Mouse (Mus musculus) MEL (cell line): ENCODE measurements around the gene Ubap1.

ENCODE experiments used
- CHD2 ChIP-seq: IDR thresholded peaks from 2 replicates; pipeline ENCODE4 v1.6.1; 2011; ENCODE audit warnings: low read length, improper control_type of control experiment
- CTCF ChIP-seq, 3 experiments: IDR thresholded peaks in 2 of 3; conservative IDR thresholded peaks in 1 of 3; 2 replicates each; pipeline ENCODE4 v1.5.1; 2011 to 2012; ENCODE audit warnings: low read length in 3 of 3, low read depth in 2 of 3, mild to moderate bottlenecking in 2 of 3, improper control_type of control experiment in 1 of 3, inconsistent platforms in 1 of 3, mixed read lengths in 1 of 3, moderate library complexity in 1 of 3; ENCODE audit not compliant: control insufficient read depth in 1 of 3, insufficient read depth in 1 of 3, poor library complexity in 1 of 3, severe bottlenecking in 1 of 3
- EP300 ChIP-seq, 2 experiments: IDR thresholded peaks; 2 replicates each; pipeline ENCODE4 v1.6.1; 2011; ENCODE audit warnings: improper control_type of control experiment in 2 of 2, low read length in 2 of 2, low read depth in 1 of 2, mild to moderate bottlenecking in 1 of 2
- POLR2A ChIP-seq, 2 experiments: IDR thresholded peaks; 2 replicates each; pipeline ENCODE4 v1.6.1; 2011 to 2012; ENCODE audit warnings: low read length in 2 of 2, mild to moderate bottlenecking in 2 of 2, control low read depth in 1 of 2, improper control_type of control experiment in 1 of 2, low read depth in 1 of 2, moderate library complexity in 1 of 2; ENCODE audit not compliant: control insufficient read depth in 1 of 2, insufficient read depth in 1 of 2, poor library complexity in 1 of 2
- ZC3H11A ChIP-seq: IDR thresholded peaks from 2 replicates; pipeline ENCODE4 v1.6.1; 2012; ENCODE audit warnings: low read depth, mild to moderate bottlenecking, inconsistent platforms, low read length, improper control_type of control experiment

DNA sequence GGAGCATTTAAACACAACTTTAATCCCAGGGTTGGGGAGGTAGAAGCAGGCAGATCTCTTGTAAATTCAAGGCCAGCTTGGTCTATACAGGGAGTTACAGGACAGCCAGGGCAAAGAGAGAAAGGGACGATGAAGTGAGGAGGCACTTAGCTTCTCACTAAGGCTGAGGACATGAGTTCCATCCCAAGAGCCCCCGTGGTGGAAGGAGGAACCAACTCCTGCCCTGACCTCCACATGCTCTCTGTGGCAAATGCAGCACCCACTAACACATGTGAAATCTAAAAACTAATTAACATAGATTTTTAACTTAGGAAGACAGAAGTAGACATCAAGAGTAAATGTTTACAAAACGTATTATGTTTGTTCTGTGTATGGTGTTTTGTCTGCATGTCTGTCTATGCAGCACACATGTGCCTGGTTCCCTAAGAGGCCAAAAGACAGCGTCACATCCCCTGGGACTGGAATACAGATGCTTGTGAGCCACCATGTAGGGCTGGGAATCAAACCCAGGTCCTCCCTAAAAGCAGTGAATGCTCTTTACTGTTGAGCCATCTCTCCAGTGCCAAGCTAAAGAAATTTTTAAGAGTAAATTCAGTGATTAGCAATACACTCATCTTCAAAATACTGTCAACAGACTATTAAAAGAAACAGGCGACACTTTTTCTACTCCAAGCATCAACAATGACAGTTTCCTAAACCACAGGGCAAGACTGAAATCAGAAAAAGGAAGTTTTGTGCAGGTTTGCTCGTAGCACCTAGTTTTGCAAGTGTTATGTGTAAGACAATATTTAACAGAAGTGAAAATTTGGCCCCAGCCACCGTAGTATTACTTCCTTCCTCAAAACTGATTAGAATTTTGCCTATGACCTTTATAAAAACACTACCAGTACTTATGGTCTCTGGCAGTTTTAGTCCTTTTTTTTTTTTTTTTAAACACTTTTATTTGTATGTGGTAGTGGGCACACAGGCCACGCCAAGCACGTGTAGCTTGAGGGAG lies 37.9 kb upstream of the Ubap1 start:
- TF ChIP-seq CHD2 (no peak), ZC3H11A (no peak), POLR2A (IDR thresholded peaks at IDR 0.05; ENCODE audit: control insufficient read depth in 1 of 2, insufficient read depth in 1 of 2, low read depth in 1 of 2, low read length in 2 of 2, poor library complexity in 1 of 2) (no peak), CTCF (IDR thresholded peaks at IDR 0.05 in 2 of 3, conservative IDR thresholded peaks at IDR 0.05 in 1 of 3; ENCODE audit: control insufficient read depth in 1 of 3, insufficient read depth in 1 of 3, low read depth in 2 of 3, low read length in 3 of 3, poor library complexity in 1 of 3, severe bottlenecking in 1 of 3) (no peak), EP300 (IDR thresholded peaks at IDR 0.05; ENCODE audit: low read depth in 1 of 2, low read length in 2 of 2) (peak in 1 of 2 experiments; percentile 51; a peak in 2 of 4 replicates)
